Mouse (Mus musculus): Measurements from ENCODE around the gene Atp13a2. TPM values are rescaled to one million over a fixed set of nuclear protein-coding genes. Genes with fewer than 3 reads are reported as not detected.

The Atp13a2 gene
- polyA plus RNA-seq, 1 experiment from 2014 or later: 28.7 TPM

- Histone ChIP-seq H3K4me3 (ENCODE audit: low read depth, low read length) (peak overlapping the region; percentile 54; the same call in 1 of the 2 replicates), H3K27me3 (ENCODE audit: control insufficient read depth, insufficient read depth, low read length) (no peaks in the 10 kb centered on the region), H3K36me3 (ENCODE audit: control insufficient read depth, insufficient read depth, low read length) (peaks cover 23% of the 10 kb centered on the region; the same call in 1 of the 2 replicates), H3K9ac (ENCODE audit: low read length) (no peak overlapping the region), H3K27ac (replicated peaks; ENCODE audit: low read depth, low read length) (no peak overlapping the region), H3K9me3 (ENCODE audit: control insufficient read depth, low read length) (no peaks in the 10 kb centered on the region), H3K4me2 (ENCODE audit: low read depth, severe bottlenecking) (peak overlapping the region; percentile 93; the same call in 1 of the 2 replicates), H3K4me1 (ENCODE audit: control insufficient read depth, insufficient read depth, low read length) (peaks cover 17% of the 10 kb centered on the region)
- WGBS: 74% methylated on average over 10 of the region's 10 CpGs
- DNase-seq (ENCODE audit: low spot score) (no peak), ATAC-seq (ENCODE audit: insufficient number of reproducible peaks, low FRiP score, low TSS enrichment, low read depth) (no peak)
Measured at GRCm38 (mm10) chr4:141012558-141012957, 25.9 kb downstream of the Atp13a2 start.

DNA sequence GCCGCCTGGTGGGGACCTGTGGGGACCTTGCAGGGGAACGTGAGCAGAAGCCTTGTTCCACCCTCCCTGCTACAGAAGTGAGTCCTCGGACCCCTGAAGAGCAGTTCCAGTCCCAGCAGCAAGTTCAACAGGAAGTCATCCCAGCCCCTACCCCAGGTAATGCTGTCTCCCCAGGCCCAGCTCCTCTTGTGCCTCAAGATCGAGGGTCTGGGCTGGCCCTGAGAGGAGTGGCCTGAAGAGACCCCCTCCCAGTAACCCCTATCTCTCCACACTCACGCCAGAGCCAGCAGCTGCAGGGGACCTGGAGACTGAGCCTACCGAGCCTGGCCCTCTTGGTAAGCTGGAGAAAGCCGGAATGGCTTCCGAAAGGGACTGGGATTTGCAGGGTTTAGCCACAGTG, 27.4 kb downstream of the Atp13a2 start:
- Histone ChIP-seq H3K4me3 (ENCODE audit: low read depth, low read length) (no peak overlapping the region), H3K4me1 (ENCODE audit: control insufficient read depth, insufficient read depth, low read length) (peaks cover 17% of the 10 kb centered on the region), H3K4me2 (ENCODE audit: low read depth, severe bottlenecking) (no peak overlapping the region), H3K9me3 (ENCODE audit: control insufficient read depth, low read length) (no peaks in the 10 kb centered on the region), H3K9ac (ENCODE audit: low read length) (no peak overlapping the region), H3K27ac (replicated peaks; ENCODE audit: low read depth, low read length) (no peak overlapping the region), H3K27me3 (ENCODE audit: control insufficient read depth, insufficient read depth, low read length) (no peaks in the 10 kb centered on the region), H3K36me3 (ENCODE audit: control insufficient read depth, insufficient read depth, low read length) (peaks cover 23% of the 10 kb centered on the region; the same call in 1 of the 2 replicates)
- 76% methylated on average over 8 of the region's 8 CpGs for WGBS
- DNase-seq (ENCODE audit: low spot score) (no peak), ATAC-seq (ENCODE audit: insufficient number of reproducible peaks, low FRiP score, low TSS enrichment, low read depth) (no peak)

- H3K4me3 ChIP-seq (ENCODE audit: low read depth, low read length): no peak overlapping the region
- 90% methylated on average over 11 of the region's 11 CpGs for WGBS
- H3K27ac ChIP-seq (replicated peaks; ENCODE audit: low read depth, low read length): no peak overlapping the region
- H3K4me1 ChIP-seq (ENCODE audit: control insufficient read depth, insufficient read depth, low read length): peaks cover 14% of the 10 kb centered on the region
- H3K36me3 ChIP-seq (ENCODE audit: control insufficient read depth, insufficient read depth, low read length): peaks cover 23% of the 10 kb centered on the region; the same call in 1 of the 2 replicates
- no peaks in the 10 kb centered on the region for H3K27me3 ChIP-seq (ENCODE audit: control insufficient read depth, insufficient read depth, low read length)
- DNase-seq (ENCODE audit: low spot score): no peak
- H3K9me3 ChIP-seq (ENCODE audit: control insufficient read depth, low read length): no peaks in the 10 kb centered on the region
- no peak overlapping the region for H3K9ac ChIP-seq (ENCODE audit: low read length)
- no peak for ATAC-seq (ENCODE audit: insufficient number of reproducible peaks, low FRiP score, low TSS enrichment, low read depth)
- H3K4me2 ChIP-seq (ENCODE audit: low read depth, severe bottlenecking): no peak overlapping the region
Measured at GRCm38 (mm10) chr4:141014856-141015255, 28.2 kb downstream of the Atp13a2 start.

- peaks cover 23% of the 10 kb centered on the region; the same call in 1 of the 2 replicates for H3K36me3 ChIP-seq (ENCODE audit: control insufficient read depth, insufficient read depth, low read length)
- ATAC-seq (ENCODE audit: insufficient number of reproducible peaks, low FRiP score, low TSS enrichment, low read depth) (no peak), DNase-seq (ENCODE audit: low spot score) (no peak)
- no peak overlapping the region for H3K27ac ChIP-seq (replicated peaks; ENCODE audit: low read depth, low read length)
- WGBS: 77% methylated on average over 7 of the region's 7 CpGs
- H3K9ac ChIP-seq (ENCODE audit: low read length): no peak overlapping the region
- no peaks in the 10 kb centered on the region for H3K27me3 ChIP-seq (ENCODE audit: control insufficient read depth, insufficient read depth, low read length)
- peaks cover 16% of the 10 kb centered on the region for H3K4me1 ChIP-seq (ENCODE audit: control insufficient read depth, insufficient read depth, low read length)
- no peak overlapping the region for H3K4me2 ChIP-seq (ENCODE audit: low read depth, severe bottlenecking)
- H3K4me3 ChIP-seq (ENCODE audit: low read depth, low read length): no peak overlapping the region
- no peaks in the 10 kb centered on the region for H3K9me3 ChIP-seq (ENCODE audit: control insufficient read depth, low read length)
Measured at GRCm38 (mm10) chr4:141015356-141015755, 28.7 kb downstream of the Atp13a2 start.

GRCm38 (mm10) chr4:141016311-141016710, 29.6 kb downstream of the Atp13a2 start:
- DNase-seq (ENCODE audit: low spot score) (no peak), ATAC-seq (ENCODE audit: insufficient number of reproducible peaks, low FRiP score, low TSS enrichment, low read depth) (no peak)
- peaks cover 26% of the 10 kb centered on the region for H3K4me1 ChIP-seq (ENCODE audit: control insufficient read depth, insufficient read depth, low read length)
- 0 out of 2 replicates have a peak overlapping the region, but pooled peaks have one; percentile 52 for H3K27ac ChIP-seq (replicated peaks; ENCODE audit: low read depth, low read length)
- H3K9me3 ChIP-seq (ENCODE audit: control insufficient read depth, low read length): no peaks in the 10 kb centered on the region
- H3K27me3 ChIP-seq (ENCODE audit: control insufficient read depth, insufficient read depth, low read length): no peaks in the 10 kb centered on the region
- WGBS: 83% methylated on average over 9 of the region's 9 CpGs
- no peak overlapping the region for H3K4me2 ChIP-seq (ENCODE audit: low read depth, severe bottlenecking)
- H3K36me3 ChIP-seq (ENCODE audit: control insufficient read depth, insufficient read depth, low read length): peaks cover 23% of the 10 kb centered on the region; the same call in 1 of the 2 replicates
- H3K9ac ChIP-seq (ENCODE audit: low read length): no peak overlapping the region
- H3K4me3 ChIP-seq (ENCODE audit: low read depth, low read length): no peak overlapping the region

DNA sequence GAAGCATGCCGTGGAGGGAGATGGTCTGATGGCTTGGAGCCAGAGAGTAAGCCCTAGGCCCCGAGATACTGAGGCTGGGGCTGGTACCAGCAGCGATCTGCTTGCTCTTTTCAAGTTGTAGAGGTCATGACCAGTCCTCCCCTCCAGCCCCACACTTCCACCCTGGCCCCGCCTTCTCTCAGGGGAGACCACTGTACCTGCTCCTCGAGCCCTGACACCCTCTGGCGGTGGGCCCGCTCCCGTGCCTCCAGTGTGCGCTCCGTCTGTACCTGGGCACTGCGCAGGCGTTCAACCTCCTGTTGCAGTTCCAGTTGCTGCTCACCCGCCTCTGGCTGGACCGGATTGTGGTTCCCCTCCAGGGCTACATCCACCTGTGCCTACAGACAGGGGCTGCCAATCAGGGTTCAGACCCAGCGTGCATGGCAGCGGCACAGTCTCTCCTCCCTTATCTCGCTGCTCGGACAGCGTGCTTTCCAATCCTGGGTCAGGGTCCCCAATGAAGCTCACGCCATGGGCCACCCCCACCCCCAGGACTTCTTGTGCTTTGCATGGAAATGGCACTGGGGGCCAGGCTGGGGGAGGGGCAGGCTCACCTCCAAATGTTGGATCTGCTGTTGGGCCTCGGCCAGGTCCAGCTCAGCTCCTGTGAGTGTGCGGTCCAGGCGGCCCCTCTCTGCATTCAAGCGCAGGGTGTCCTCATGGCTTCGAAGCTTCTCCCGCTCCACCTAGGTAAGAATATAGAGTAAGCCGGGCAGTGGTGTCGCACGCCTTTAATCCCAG, 31.2 kb downstream of the Atp13a2 start:
- Histone ChIP-seq H3K27ac (replicated peaks; ENCODE audit: low read depth, low read length) (no peak overlapping the region), H3K4me2 (ENCODE audit: low read depth, severe bottlenecking) (no peak overlapping the region), H3K9me3 (ENCODE audit: control insufficient read depth, low read length) (no peaks in the 10 kb centered on the region), H3K4me1 (ENCODE audit: control insufficient read depth, insufficient read depth, low read length) (peaks cover 21% of the 10 kb centered on the region), H3K36me3 (ENCODE audit: control insufficient read depth, insufficient read depth, low read length) (peaks cover 20% of the 10 kb centered on the region; the same call in 1 of the 2 replicates), H3K9ac (ENCODE audit: low read length) (no peak overlapping the region), H3K27me3 (ENCODE audit: control insufficient read depth, insufficient read depth, low read length) (no peaks in the 10 kb centered on the region), H3K4me3 (ENCODE audit: low read depth, low read length) (no peak overlapping the region)
- WGBS: 84% methylated on average over 29 of the region's 29 CpGs
- DNase-seq (ENCODE audit: low spot score): no peak
- no peak for ATAC-seq (ENCODE audit: insufficient number of reproducible peaks, low FRiP score, low TSS enrichment, low read depth)

GRCm38 (mm10) chr4:141020220-141020619, 33.5 kb downstream of the Atp13a2 start:
- H3K4me2 ChIP-seq (ENCODE audit: low read depth, severe bottlenecking): no peak overlapping the region
- no peak overlapping the region for H3K4me3 ChIP-seq (ENCODE audit: low read depth, low read length)
- DNase-seq (ENCODE audit: low spot score) (no peak), ATAC-seq (ENCODE audit: insufficient number of reproducible peaks, low FRiP score, low TSS enrichment, low read depth) (no peak)
- H3K27me3 ChIP-seq (ENCODE audit: control insufficient read depth, insufficient read depth, low read length): no peaks in the 10 kb centered on the region
- peaks cover 21% of the 10 kb centered on the region for H3K4me1 ChIP-seq (ENCODE audit: control insufficient read depth, insufficient read depth, low read length)
- H3K27ac ChIP-seq (replicated peaks; ENCODE audit: low read depth, low read length): peak overlapping the region; percentile 89
- peaks cover 5% of the 10 kb centered on the region; the same call in 1 of the 2 replicates for H3K36me3 ChIP-seq (ENCODE audit: control insufficient read depth, insufficient read depth, low read length)
- H3K9me3 ChIP-seq (ENCODE audit: control insufficient read depth, low read length): no peaks in the 10 kb centered on the region
- 80% methylated on average over 17 of the region's 17 CpGs for WGBS
- H3K9ac ChIP-seq (ENCODE audit: low read length): peak overlapping the region; percentile 55; the same call in 1 of the 2 replicates

DNA sequence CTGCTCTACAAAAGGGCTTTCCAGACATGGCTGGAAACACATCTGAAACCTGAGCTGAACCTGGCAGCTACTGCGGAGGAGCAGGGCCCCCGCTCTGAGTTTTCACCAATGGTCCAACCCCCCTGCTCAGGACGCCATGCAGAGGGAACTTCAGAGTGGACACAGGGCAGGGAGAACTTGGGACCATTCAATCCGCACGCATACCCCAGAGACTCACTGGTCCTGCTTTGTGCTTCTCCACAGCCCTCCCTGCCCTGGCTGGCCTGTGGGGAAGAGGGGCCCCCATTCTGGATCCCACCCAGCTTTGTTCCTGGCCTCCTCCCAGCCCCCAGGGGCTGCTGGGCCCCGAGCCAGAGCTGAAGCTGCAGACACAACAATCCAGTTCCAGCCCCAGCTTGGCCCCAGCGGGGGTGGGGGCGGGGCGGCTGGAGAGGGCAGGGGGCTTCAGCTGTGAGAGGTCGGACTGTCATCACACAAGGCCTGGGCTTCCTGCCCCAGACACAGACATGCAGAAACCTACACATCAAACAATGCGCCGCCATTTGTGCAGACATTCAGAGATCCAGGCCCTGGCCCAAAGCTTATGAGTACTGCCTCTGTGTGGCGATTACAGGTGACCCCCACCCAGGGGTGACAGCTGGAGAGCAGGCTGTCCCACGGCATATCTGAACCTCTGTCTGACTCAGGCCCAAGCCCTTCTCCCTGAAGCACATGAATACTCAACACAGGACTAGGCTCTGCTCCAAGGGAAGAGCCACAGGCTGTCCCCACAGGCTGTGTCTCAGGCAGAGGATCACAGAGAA, 34.3 kb downstream of the Atp13a2 start:
- H3K4me3 ChIP-seq (ENCODE audit: low read depth, low read length): no peak overlapping the region
- no peaks in the 10 kb centered on the region; the same call in 1 of the 2 replicates for H3K36me3 ChIP-seq (ENCODE audit: control insufficient read depth, insufficient read depth, low read length)

More for the DNA sequence above, 34.3 kb downstream of the Atp13a2 start:
- H3K27me3 ChIP-seq (ENCODE audit: control insufficient read depth, insufficient read depth, low read length): no peaks in the 10 kb centered on the region
- no peaks in the 10 kb centered on the region for H3K9me3 ChIP-seq (ENCODE audit: control insufficient read depth, low read length)
- 0 out of 2 replicates have a peak, but pooled peaks have one; percentile 37 for ATAC-seq (ENCODE audit: insufficient number of reproducible peaks, low FRiP score, low TSS enrichment, low read depth)
- H3K4me2 ChIP-seq (ENCODE audit: low read depth, severe bottlenecking): 0 out of 2 replicates have a peak overlapping the region, but pooled peaks have one; percentile 7
- peaks cover 21% of the 10 kb centered on the region for H3K4me1 ChIP-seq (ENCODE audit: control insufficient read depth, insufficient read depth, low read length)
- H3K27ac ChIP-seq (replicated peaks; ENCODE audit: low read depth, low read length): peak overlapping the region; percentile 89
- 23% methylated on average over 14 of the region's 14 CpGs for WGBS
- peak; percentile 71 for DNase-seq (ENCODE audit: low spot score)
- peak overlapping the region; percentile 55 for H3K9ac ChIP-seq (ENCODE audit: low read length)
